Mouse (Mus musculus) frontal cortex, adult (tissue): ENCODE data around the gene Rela.

ENCODE experiments used
- ATAC-seq: cut with Nextera tagmentation; 2 replicates; pipeline ENCODE4 v1.9.2; 2017; ENCODE audit warnings: mild to moderate bottlenecking, moderate library complexity, mixed read lengths; ENCODE audit not compliant: low TSS enrichment

Rela gene

DNA sequence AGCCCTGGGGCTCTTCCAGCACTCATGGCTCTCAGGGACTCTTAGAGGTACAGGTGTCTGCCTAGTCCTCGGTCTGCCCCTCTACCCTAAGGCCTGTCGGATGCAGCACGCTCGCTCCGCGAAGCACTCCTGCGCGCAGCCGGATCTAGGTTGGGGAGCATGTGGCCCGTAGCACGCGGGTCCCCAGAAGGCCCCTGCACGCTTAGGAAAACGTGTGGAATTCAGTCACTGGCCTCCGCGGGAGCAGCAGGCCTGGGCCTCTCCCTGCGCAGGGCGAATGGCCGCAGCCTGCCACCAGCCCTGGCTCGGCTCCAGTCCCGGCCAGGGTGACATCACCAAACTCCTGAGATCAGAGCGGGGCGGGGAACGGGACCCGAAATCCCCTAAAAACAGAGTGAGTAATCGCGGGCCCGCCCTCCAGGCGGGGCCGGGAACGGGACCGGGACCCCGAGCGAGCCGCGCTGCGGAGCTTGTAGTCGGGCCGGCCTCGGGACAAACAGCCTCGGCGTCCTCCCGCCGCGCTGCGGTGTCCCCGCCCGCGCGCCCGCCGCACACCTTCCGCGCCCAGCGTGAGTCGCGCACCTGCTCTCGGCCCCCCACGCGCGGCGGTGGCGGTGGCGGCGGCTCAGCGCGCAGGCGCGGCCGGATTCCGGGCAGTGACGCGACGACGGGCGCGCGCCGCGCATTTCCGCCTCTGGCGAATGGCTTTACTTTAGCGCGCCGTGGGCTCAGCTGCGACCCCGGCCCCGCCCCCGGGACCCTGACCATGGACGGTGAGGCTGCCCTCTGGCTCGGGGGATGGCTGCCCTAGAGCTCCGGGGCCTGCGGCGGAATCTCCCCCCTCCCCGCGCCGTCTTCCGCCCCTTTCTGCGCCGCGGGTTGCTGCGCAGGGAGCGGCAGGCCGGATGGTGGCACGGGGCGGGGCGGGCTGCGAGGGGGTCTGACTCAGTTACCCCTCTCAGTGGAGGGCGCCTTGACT is at the start of gene Rela:
Rela (plus strand) TSS at position 415 of the 979 bp plus-strand sequence.
- peak; percentile 85 for ATAC-seq

DNA sequence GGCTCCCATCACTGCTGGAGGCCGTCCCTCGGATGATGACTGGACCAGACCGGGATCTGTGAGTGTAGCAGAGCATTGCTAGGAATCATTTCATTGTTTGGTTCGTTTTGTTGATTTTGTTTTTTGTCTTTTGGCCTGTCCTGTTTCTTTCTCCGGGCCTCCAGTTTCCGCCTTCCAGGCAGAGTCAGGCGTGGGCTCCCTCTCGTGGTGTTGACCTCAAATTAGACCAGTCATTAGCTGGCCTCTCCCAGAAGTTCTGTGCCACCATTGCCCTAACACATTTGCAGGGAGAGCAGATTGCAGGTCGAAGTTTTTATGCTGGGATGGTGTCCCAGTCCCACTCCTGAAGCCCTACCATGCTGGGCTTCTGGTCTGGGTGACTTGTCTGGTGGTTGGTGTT is 48.1 kb upstream of the Rela start:
- ATAC-seq, result no peak

DNA sequence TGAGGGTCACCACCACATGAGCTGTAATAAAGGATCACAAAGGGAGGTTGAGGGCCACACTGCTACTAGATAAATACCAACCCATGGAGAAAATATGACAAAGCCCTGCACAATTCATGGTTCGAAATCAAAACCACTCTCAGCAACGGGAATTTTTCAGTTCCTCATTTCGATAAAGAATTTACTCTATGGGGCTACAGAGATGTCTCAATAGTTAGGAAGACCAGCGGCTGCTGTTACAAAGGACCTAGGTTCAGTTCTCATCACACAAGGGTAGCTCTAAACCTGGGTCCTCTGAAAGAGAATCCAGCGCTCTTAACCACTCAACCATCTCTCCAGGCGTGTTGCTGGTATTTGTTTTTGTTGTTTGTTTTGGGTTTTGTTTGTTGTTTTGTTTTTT is 45.4 kb upstream of the Rela start:
- ATAC-seq, result no peak

DNA sequence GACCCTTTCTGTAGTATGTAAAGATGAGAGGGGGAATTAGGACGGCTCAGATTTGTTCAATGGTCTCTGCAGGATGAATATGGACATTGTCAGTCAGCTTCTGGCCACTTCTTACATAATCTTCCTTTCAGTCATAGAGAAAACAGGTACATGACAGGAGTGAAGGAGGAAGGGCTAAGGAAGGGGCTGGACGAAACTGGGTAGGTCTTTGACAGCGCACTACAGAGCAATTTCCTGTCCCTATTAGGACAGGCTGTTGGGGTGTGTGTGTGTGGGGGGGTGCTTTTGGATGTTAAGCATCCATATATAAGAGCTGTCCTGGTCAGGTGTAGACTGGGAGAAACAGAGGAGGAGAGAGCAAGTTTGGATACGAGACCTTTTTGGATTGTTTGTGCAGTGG is 38.1 kb upstream of the Rela start:
- ATAC-seq, result no peak

DNA sequence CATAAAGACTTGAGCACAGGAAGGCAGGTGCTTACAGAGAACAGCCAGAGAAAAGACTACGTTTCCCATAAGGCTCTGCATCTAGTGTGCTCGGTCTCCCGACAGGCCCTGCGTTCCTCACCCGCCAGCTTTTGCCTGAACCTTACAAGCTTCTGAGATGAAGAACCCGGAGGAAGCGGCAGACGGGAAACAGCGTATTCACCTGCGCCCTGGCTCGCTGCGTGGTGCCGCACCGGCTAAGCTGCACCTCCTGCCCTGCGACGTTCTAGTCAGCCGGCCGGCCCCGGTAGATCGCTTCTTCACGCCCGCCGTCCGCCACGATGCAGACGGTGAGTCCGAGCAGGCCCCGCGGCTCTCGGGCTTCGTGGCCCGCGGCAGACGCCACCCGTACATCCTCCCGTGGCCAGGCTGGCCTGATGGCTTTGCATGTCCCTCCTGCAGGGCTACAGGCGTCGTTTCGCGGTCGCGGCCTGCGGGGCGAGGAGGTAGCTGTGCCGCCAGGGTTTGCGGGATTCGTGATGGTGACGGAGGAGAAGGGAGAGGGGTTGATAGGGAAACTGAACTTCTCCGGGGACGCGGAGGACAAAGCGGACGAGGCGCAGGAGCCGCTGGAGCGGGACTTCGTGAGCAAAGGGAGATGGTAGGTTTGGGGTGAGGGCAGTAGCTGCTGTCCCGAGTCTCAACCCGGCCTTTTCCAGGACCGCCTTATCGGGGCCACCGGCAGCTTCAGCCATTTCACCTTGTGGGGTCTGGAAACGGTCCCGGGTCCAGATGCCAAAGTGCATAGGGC is 35.3 kb upstream of the Rela start, which contains the start of gene Rnaseh2c:
Rnaseh2c (plus strand) TSS at position 122 of the 790 bp plus-strand sequence.
- ATAC-seq, result peak; percentile 97

DNA sequence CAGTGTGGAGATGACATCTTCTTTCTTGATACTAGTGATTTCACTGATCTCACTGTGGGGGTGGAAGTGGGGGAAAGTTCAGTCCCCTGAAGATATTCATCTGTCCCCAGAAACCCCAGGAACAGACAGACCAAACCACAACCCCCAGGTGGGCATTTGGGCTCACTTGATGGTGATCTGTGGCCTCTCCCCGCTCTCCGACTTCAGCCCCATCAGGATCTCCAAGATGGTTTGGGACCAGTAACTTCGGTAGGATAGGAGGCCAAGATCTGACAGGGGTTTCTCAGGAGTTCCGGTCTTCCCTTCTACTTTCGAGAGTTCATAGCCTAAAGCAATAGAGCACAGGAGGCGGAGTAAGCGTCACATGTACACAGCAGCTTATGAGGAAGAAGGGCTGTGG is 33.6 kb upstream of the Rela start:
- no peak for ATAC-seq

DNA sequence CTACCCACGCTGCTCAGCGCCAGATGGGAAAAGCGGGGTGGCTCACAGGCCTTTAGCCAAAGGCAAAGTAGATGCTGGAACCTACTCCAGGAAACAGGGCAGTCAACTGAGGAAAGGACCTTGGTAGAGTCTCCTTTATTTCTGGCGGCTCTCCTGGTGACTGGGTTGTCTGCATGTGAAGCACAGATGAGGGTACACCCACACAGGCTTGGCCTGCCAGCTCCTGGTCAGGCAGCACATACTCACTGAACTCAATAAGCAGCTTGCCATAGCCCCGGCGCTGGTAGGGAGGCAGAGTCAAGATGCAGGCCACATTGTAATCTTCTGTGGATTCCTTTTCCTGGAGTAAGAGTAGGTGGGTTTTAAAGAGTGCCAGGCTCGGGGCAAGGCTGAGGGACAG is 32.2 kb upstream of the Rela start:
- no peak for ATAC-seq

DNA sequence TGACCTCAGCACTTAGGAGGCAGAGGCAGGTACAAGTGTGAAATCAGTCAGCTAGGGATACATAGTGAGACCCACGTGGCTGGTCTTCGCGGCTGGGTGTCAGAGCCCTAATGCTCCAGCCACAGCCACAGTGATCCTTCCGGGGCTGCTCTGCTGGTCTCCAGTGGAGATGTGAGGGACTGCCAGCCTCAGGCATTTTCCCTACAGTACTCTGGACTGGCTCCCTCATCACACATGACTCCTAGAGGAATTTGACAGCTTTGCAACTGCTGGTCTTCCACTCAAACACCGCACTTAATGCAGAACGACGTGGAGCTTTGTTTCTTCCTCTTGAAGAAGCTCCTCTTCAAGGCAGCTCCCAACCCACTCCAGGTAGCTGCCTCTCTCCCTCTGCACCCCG is 31.1 kb upstream of the Rela start:
- ATAC-seq, result no peak

DNA sequence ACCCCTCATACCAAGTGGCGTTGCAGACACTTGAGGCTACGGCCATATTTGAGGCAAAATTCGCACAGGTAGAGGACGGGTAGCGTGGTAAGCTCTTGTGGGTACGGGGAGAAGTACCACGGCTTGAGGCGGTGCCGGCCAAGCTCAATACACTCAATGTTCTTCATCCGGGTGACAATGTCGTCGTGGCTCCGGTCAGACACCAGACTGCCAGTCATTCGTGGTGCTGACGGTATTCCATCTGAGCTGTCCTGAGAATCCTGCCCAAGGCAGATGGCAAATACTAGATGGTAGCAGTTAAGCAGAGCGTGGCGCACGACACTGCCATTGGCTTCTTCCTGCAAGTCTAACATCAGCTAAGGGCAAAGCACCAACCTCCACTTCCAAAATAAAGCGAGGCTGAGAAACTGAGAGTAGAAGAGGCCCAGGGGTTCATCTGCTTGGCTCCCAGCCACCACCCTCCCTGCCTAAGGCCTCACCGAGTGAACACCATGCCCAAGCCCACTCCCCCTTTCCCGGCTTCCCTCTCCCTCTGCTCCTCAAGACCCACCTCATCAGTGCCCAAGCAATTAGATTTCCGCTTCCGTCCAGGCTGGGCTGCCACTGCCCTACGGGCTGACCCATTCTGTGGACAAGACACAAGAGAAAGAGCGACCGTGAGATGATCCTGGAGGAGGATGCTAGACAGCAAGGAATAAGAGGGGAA is 29.4 kb upstream of the Rela start:
- ATAC-seq, result no peak

DNA sequence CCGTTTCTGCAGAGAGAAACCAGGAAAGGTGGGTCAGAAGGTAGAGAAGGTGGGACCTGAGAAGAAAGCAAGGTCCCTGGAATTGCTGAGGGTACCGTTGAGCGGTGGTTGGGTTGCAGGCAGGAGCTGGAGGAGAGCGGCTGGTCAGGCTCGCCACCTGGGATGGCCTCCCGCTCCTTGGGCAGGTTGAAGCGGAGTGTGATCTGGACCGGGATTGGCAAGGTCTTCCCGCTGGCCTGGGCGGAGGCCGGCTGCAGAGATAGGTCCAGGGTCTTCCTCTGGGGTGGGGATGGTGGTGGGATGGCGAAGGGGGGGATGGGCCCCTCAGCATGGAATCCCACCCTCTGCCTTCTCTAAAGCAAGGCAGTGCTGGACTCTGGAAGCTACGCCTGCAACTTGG is 28.6 kb upstream of the Rela start:
- ATAC-seq, result no peak

DNA sequence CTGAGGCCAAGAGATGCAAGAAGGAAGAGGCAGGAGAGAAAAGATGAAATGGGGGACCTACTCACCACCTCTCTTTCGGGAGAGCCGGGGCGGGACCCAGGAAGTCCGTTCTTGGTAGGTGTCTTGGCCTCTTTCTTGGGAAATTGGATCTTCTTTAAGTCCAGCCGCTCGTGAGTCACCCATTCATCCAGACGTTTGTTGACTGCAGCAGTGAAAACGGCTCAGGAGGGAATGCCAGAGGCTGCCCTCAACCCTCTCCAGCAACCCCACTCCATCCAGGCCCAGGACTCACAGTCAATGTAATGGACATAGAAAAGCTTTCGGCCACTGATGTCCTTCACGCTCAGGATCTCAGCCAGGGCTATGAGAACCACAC is 28.1 kb upstream of the Rela start:
- no peak for ATAC-seq

DNA sequence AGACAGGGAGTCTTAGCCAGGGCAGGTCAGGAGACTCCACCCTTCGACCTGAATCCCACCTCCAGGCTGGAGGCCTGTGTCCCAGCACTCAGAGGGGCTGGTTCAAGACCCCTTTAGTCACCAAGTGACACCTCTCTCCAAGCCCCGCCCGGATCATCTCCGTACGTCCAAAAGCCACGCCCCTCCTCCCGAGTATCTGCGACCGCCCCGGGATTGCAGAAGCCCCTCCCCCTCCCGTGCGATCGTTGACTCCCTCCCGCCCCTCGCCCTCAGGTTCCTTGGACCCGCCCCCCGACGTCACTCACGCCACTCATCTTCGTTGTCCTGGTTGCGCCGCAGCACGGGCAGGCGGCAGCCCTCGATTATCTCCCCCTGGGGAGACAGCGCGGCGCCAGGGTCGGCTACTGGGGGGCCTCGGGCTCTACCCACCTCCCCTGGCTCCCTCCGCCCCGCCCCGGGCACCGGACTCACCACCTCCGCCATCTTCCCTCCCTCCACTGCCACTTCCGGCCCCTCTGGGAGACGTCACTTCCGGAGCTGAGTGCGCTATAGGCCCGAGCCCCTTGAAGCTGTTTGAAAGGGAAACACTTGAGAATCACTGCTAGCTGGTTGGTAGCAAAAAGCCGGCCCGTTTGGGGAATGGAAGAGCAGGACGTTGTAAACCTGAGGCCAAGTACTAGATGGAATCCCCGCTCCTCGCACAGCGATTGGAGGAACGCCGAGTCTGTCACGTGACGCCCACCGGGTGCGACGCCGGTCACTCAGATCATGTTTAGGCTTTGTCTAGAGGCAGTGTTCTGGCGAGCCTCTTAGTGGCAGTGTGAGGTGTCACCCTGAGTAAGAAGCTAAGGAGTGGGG is 27.5 kb upstream of the Rela start, which contains the start of gene Kat5:
Kat5 (minus strand) TSS at position 691 of the 858 bp plus-strand sequence.
- ATAC-seq, result peak; percentile 92

DNA sequence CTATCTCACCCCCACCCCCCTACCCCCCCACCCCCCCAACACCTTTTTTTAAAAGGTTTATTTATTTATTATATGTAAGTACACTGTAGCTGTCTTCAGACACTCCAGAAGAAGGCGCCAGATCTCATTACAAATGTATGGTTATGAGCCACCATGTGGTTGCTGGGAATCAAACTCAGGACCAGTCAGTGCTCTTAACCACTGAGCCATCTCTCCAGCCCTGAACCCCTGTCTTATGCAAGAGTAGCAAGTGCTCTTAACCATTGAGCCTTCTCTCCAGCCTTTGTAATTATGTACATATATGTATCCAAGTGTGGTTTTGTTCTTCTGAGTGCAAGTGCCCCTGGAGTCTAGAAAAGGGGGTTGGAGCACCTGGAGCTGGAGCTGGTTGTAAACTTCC is 25.3 kb upstream of the Rela start:
- no peak for ATAC-seq

DNA sequence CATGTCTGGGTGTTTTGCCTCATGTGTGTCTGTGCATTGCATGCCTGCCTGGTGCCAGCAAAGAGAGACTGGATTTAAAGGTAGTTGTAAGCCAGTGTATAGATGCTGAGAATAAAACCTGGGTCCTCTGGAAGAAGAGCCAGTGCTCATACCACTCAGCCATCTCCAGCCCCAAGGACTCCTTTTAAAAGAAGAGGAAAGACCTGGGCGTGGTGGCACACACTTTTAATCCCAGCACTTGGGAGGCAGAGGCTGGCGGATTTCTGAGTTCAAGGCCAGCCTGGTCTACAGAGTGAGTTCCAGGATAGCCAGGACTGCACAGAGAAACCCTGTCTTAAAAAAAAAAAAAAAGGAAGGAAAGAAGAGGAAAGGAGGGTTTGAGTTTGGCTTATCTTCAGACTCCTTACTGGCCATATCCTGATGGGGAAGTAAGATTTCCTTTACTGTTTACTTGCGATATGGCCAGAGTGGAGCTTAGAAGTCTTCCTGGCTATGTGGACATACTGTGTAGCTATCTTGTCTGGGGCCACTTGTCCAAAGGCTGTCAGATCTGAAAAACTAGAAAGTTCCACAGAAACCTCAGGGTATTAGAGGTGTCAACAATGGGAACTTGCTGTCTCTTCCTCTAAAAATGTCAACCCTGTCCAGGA is 24.4 kb upstream of the Rela start:
- ATAC-seq, result no peak

DNA sequence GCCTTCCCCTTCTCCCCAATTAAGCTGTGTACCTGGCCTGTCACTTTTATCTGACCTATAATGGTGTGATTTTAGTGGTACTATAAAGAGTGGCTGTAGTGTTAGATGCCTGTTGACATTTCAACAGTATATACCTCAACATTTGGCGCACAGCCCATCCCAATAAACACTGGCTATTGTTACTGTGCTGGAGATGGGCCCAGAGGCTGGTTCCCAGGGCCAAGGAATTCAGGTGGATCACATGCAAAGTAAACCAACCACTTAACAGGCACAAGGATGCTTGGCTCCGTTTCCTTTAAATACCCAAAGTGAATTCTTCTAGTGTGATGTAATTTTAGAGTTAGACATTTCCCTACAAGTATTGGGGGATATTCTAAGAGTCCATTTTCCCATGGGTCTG is 22.3 kb upstream of the Rela start:
- ATAC-seq, result no peak

DNA sequence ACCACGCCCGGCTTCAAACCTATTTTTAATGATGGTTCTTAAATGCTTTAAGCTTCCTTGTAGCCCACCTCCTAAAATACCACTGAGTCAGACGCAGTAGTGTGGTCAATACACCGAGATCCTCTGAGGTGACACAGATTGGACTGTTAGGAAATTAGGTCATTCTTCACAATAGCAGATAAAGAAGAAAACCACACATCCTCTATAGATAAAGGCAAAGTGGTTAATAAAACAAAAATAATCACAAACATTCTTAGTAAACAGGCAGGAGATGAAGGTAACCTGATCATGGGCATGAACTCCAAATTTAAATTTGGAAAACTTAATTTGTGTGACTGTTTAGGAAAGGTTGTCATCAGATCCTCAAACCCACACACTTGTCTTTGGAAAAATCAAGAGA is 17.3 kb upstream of the Rela start:
- ATAC-seq, result no peak

DNA sequence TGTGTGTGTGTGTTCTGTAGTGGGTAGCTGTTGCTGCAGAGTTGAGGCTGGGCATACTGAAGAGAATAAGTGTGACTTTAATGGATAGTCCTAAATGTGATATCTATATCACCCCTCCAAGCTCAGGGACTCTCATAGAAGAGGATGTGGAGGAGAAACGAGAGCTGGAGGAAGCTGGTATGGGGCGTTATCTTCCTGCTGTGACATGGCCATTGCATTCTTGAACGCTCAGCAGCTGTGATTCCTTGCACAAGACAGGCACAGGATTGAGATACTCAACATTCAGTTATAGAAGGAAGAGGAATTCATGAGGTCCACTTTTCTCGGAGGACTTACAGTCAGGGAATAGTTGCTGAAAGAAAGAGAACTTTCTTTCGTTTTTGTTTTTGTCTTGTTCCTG is 15.4 kb upstream of the Rela start:
- ATAC-seq, result no peak

DNA sequence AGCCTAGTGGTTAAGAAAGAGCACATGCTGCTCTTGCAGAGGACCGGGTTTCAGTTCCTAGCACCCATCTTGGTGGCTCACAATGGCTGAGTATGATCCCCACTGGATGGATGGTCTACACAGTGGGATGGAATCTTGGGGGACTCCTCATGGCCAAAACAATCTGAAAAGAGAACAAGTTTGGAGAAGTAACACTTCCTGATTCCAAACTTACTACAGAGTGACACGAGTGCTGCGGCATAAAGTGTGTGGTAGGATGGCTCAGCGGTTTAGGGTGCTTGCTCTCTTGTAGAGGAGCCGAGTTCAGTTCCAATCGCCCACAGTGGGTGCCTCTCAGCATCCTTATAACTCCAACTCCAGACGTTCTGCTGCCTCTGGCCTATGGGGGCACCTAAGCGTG is 12.0 kb upstream of the Rela start:
- ATAC-seq, result no peak

DNA sequence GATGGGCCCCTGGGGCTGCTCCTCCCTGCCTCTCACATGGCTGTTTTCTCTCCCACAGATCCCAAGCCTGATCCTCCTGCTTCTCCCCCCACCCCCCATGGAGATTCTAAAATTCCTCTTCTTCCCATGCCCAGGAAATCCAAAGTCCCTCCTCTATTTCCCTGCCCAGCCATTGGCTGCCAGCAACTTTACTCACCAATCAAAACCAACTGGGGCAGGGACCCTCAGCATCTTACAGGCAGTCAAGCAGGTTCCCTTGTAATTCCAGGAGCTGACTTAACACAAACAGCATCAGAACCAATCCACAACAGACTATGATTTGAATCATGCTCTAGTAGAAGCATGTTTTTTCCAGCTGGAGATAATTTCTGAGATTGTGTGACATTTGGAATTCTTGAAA is 7.4 kb upstream of the Rela start:
- no peak for ATAC-seq

DNA sequence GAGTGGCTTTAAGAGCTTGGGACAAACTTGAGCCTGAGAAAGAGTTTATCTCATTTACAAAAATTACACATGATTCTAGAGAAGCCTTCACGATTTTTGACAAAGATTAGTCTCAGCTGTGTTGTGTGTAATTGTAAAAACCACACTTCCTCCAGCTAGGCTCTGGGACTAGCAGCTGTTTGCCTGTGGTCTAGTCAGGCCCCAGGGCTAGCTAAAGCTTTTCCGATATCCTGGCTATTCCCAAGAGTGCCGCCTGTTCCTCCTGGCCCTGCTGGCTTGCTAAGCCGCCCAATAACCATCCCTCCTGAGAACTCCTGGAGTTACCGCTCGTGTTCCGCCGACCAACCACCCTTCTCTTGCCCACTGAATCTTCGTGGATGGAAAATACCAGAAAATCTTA is 5.2 kb upstream of the Rela start:
- ATAC-seq, result no peak
